Mouse (Mus musculus): ENCODE data around the gene Cnn1. TPM values are rescaled to one million over a fixed set of nuclear protein-coding genes. Genes with fewer than 3 reads are reported as not detected.

Gene Cnn1
- polyA plus RNA-seq, 2 experiments = 2.3 to 3.1 TPM

DNA sequence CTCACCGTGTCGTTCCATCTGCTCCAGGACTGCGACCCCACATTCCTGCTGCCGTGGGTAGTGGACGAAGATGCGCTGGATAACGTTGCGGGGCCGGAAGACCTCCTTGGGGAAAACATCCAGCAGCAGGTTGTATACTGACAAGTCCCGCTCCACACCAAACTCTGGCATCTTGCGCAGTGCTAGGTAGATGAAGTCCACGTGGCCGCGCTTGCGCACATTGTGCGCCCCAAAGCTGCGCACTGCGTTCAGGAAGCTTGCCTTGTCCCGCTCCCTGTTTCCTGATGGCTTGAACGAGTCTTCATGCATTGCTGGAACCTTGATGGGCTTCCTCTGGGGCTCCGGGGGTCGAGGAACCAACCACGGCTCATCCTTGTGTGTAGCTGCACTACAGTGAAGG, 22.8 kb upstream of the Cnn1 start:
- Histone ChIP-seq H3K4me3 (replicated peaks; ENCODE audit: low read length) (no peak overlapping the region), H3K36me3 (ENCODE audit: control insufficient read depth, insufficient read depth, low read length) (peaks cover 29% of the 10 kb centered on the region; the same call in 1 of the 2 replicates), H3K27ac (replicated peaks; ENCODE audit: low read depth, low read length) (no peak overlapping the region), H3K4me1 (ENCODE audit: control insufficient read depth, insufficient read depth, low read length) (no peaks in the 10 kb centered on the region), H3K27me3 (ENCODE audit: control insufficient read depth, insufficient read depth, low read length) (no peaks in the 10 kb centered on the region), H3K9me3 (ENCODE audit: control insufficient read depth, low read length) (no peaks in the 10 kb centered on the region), H3K4me2 (replicated peaks; ENCODE audit: low read depth, low read length, severe bottlenecking) (no peak overlapping the region), H3K9ac (ENCODE audit: low read depth, low read length, severe bottlenecking) (no peak overlapping the region)
- WGBS = 93% methylated on average over 23 of the region's 23 CpGs
- no peak for TF ChIP-seq POLR2A (IDR thresholded peaks at IDR 0.05; ENCODE audit: borderline replicate concordance, extremely low read depth, insufficient read depth, insufficient read length)
- no peak for ATAC-seq (ENCODE audit: low FRiP score, low read depth)
- DNase-seq (ENCODE audit: low spot score) = no peak

DNA sequence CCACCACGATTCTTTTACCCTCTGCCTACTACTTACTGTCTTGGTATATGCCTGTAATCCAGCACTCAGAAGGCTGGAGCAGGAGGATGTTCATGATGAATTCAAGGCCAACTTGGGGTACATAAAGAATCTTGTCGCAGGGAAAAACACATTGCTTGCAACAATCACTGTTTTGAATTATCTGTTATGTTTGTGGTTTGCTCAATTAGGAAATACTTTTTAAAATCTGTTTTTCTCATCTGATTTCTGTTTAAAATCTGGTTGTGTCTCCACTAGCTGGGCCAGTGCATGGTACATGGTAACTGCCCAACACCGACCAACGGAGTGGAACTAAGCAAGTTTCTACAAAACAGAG, 14.4 kb upstream of the Cnn1 start:
- Histone ChIP-seq H3K27ac (replicated peaks; ENCODE audit: low read depth, low read length) (no peak overlapping the region), H3K4me2 (replicated peaks; ENCODE audit: low read depth, low read length, severe bottlenecking) (peak overlapping the region; percentile 74), H3K9ac (ENCODE audit: low read depth, low read length, severe bottlenecking) (peak overlapping the region; percentile 70), H3K9me3 (ENCODE audit: control insufficient read depth, low read length) (no peaks in the 10 kb centered on the region), H3K27me3 (ENCODE audit: control insufficient read depth, insufficient read depth, low read length) (no peaks in the 10 kb centered on the region), H3K36me3 (ENCODE audit: control insufficient read depth, insufficient read depth, low read length) (no peaks in the 10 kb centered on the region), H3K4me3 (replicated peaks; ENCODE audit: low read length) (peak overlapping the region; percentile 77), H3K4me1 (ENCODE audit: control insufficient read depth, insufficient read depth, low read length) (peaks cover 5% of the 10 kb centered on the region)
- no peak for TF ChIP-seq POLR2A (IDR thresholded peaks at IDR 0.05; ENCODE audit: borderline replicate concordance, extremely low read depth, insufficient read depth, insufficient read length)
- 32% methylated on average over 4 of the region's 4 CpGs for WGBS
- DNase-seq (ENCODE audit: low spot score) (no peak), ATAC-seq (ENCODE audit: low FRiP score, low read depth) (no peak)

DNA sequence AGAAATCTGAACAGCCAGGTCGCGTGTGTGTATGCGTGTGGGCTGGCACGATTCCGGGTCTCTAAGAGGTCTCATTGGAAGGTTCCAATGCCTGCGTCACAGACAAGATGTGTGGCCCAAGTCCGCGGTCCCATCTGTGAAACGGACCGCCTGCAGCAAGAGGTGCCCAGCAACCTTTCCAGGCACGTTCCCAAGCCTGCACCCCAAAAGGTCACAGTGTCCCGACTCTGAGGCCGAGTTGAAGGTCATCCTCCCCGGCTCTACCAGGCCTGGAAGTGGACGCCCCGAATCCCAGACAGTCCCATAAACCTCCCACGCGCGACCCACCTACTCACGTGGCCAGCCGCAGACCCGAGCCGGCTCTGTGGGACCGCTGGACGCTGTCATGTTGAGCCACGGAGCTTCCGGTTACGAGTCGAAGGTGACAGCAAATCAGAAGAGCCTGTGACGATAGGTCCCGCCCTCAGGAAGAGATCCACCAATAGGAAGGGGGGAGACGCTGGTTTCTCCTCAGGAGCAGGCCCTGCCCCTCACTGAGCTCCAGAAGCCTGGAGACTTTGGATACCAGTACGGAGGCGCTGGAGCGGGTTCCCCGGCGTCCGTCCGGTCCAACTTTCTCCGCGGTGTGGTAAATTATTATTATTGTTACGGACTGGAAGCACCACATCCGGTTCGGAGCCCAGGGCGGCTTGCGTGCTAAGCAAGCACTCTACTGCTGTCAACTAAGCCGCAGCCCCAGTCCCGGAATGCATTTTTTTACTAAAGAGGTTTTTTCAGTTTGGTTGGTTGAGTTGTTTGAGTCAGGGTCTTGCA, 13.8 kb upstream of the Cnn1 start, which contains the start of gene Ecsit:
Gene Ecsit (minus strand): TSS at position 417 of the 813 bp plus-strand sequence.
- TF ChIP-seq POLR2A (IDR thresholded peaks at IDR 0.05; ENCODE audit: borderline replicate concordance, extremely low read depth, insufficient read depth, insufficient read length) = peak; percentile 35; the same call in 1 of the 2 replicates
- Histone ChIP-seq H3K9me3 (ENCODE audit: control insufficient read depth, low read length) (no peaks in the 10 kb centered on the region), H3K27ac (replicated peaks; ENCODE audit: low read depth, low read length) (peak within 1 kb of the TSS; percentile 71), H3K9ac (ENCODE audit: low read depth, low read length, severe bottlenecking) (peak within 1 kb of the TSS; percentile 70), H3K4me1 (ENCODE audit: control insufficient read depth, insufficient read depth, low read length) (peaks cover 5% of the 10 kb centered on the region), H3K27me3 (ENCODE audit: control insufficient read depth, insufficient read depth, low read length) (no peaks in the 10 kb centered on the region), H3K4me2 (replicated peaks; ENCODE audit: low read depth, low read length, severe bottlenecking) (peak within 1 kb of the TSS; percentile 74), H3K36me3 (ENCODE audit: control insufficient read depth, insufficient read depth, low read length) (no peaks in the 10 kb centered on the region), H3K4me3 (replicated peaks; ENCODE audit: low read length) (peak within 1 kb of the TSS; percentile 77)
- DNase-seq (ENCODE audit: low spot score) (peak; percentile 98), ATAC-seq (ENCODE audit: low FRiP score, low read depth) (peak; percentile 99)
- under 1% methylated on average over 47 of the region's 48 CpGs for WGBS

DNA sequence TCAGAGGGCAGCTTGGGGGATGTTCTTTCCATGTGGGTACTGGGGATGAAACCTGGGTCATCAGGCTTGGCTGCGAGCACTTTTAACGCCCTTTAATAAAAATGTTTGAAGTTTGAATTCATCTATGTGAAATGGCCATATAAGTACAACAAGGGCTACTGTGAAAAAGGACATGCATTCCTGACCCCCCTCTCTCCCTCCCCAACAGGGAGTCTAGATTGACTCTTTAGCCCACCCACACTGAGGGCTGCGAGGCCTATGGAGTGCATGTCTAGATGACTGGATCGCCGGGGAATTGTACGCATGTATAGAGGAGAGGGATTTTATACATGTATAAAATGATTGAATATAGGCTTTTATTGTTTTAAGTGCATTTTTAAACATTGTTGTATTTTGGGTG, 13.0 kb upstream of the Cnn1 start:
- WGBS = 72% methylated on average over 6 of the region's 6 CpGs
- ATAC-seq (ENCODE audit: low FRiP score, low read depth) (no peak), DNase-seq (ENCODE audit: low spot score) (no peak)
- peak overlapping the region; percentile 77 for H3K4me3 ChIP-seq (replicated peaks; ENCODE audit: low read length)
- H3K4me2 ChIP-seq (replicated peaks; ENCODE audit: low read depth, low read length, severe bottlenecking) = peak overlapping the region; percentile 74
- peaks cover 5% of the 10 kb centered on the region for H3K4me1 ChIP-seq (ENCODE audit: control insufficient read depth, insufficient read depth, low read length)
- H3K9me3 ChIP-seq (ENCODE audit: control insufficient read depth, low read length) = no peaks in the 10 kb centered on the region
- no peaks in the 10 kb centered on the region for H3K36me3 ChIP-seq (ENCODE audit: control insufficient read depth, insufficient read depth, low read length)
- no peaks in the 10 kb centered on the region for H3K27me3 ChIP-seq (ENCODE audit: control insufficient read depth, insufficient read depth, low read length)
- no peak overlapping the region for H3K27ac ChIP-seq (replicated peaks; ENCODE audit: low read depth, low read length)
- TF ChIP-seq POLR2A (IDR thresholded peaks at IDR 0.05; ENCODE audit: borderline replicate concordance, extremely low read depth, insufficient read depth, insufficient read length) = no peak
- peak overlapping the region; percentile 70 for H3K9ac ChIP-seq (ENCODE audit: low read depth, low read length, severe bottlenecking)

DNA sequence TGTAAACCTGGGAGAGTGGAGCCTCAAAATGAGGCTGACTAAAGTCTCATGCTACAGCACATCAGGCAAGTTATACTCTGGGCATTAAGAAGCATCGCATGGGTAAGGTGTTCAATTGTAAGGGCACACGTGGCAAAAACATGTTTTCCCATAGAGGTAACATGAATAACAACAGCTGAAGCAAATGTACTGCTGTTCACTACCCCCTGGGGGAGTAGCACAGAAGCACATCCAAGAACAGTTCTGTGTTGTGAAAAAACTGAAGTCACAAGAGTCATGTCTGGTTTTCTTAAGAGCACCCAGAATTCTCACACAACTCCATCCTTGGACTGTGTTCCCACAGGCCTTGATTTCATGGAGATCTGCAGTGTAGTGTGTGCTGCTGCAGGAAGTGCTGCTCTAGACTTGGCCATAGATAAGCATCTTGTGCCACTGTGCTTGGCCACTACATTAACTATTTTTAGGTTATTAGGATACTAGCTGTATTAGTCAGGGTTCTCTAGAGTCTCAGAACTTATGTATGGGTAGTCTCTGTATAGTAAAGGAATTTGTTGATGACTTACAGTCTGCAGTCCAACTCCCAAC, 11.9 kb upstream of the Cnn1 start:
- DNase-seq (ENCODE audit: low spot score) = no peak

More for the DNA sequence above, 11.9 kb upstream of the Cnn1 start:
- Histone ChIP-seq H3K36me3 (ENCODE audit: control insufficient read depth, insufficient read depth, low read length) (no peaks in the 10 kb centered on the region), H3K27me3 (ENCODE audit: control insufficient read depth, insufficient read depth, low read length) (no peaks in the 10 kb centered on the region), H3K9me3 (ENCODE audit: control insufficient read depth, low read length) (no peaks in the 10 kb centered on the region), H3K4me1 (ENCODE audit: control insufficient read depth, insufficient read depth, low read length) (peaks cover 5% of the 10 kb centered on the region), H3K4me3 (replicated peaks; ENCODE audit: low read length) (no peak overlapping the region), H3K27ac (replicated peaks; ENCODE audit: low read depth, low read length) (no peak overlapping the region), H3K9ac (ENCODE audit: low read depth, low read length, severe bottlenecking) (no peak overlapping the region), H3K4me2 (replicated peaks; ENCODE audit: low read depth, low read length, severe bottlenecking) (no peak overlapping the region)
- no peak for ATAC-seq (ENCODE audit: low FRiP score, low read depth)
- 83% methylated on average over 2 of the region's 2 CpGs for WGBS
- TF ChIP-seq POLR2A (IDR thresholded peaks at IDR 0.05; ENCODE audit: borderline replicate concordance, extremely low read depth, insufficient read depth, insufficient read length) = no peak
